Mouse (Mus musculus): Measurements from ENCODE around the gene Ercc4.

GRCm38 (mm10) chr16:13199204-13199603 lies 89.7 kb downstream of the Ercc4 start:
- TF ChIP-seq CTCF (IDR thresholded peaks at IDR 0.05; ENCODE audit: low read depth), result no peak
- TF ChIP-seq EP300 (optimal IDR thresholded peaks at IDR 0.05), result no peak

Measured in stomach, postnatal 0 days (tissue).